Mouse (Mus musculus) liver, adult 2 months (tissue): ENCODE data around the gene Iffo1. TPM values are rescaled to one million over a fixed set of nuclear protein-coding genes. Genes with fewer than 3 reads are reported as not detected.

Experiments
- DNase-seq: peaks from one replicate; pipeline ENCODE4 v3.0.0-alpha.2; 2011; ENCODE audit warnings: low read depth, low spot score; ENCODE audit errors: extremely low read depth
- H3K27ac ChIP-seq: fragments of 200-500 bp; replicated peaks from 2 replicates; pipeline ENCODE4 v1.5.1; 2012; ENCODE audit warnings: low read depth, mild to moderate bottlenecking, control low read depth, inconsistent platforms, low read length; ENCODE audit not compliant: insufficient read depth
- H3K27me3 ChIP-seq: fragments of 200-500 bp; 2 replicates; pipeline ENCODE4 v1.6.1; 2012; ENCODE audit warnings: mild to moderate bottlenecking, moderate library complexity, low read length, inconsistent platforms; ENCODE audit not compliant: control insufficient read depth, insufficient read depth
- H3K36me3 ChIP-seq: fragments of 200-500 bp; 2 replicates; pipeline ENCODE4 v1.6.1; 2012; ENCODE audit warnings: low read length, inconsistent platforms; ENCODE audit not compliant: control insufficient read depth, insufficient read depth
- H3K4me1 ChIP-seq: fragments of 200-500 bp; 2 replicates; pipeline ENCODE4 v1.6.1; 2011; ENCODE audit warnings: low read length; ENCODE audit not compliant: control insufficient read depth, insufficient read depth
- H3K4me3 ChIP-seq: fragments of 200-500 bp; 2 replicates; pipeline ENCODE4 v1.5.1; 2011; ENCODE audit warnings: low read depth, mild to moderate bottlenecking, control low read depth, low read length, moderate library complexity; ENCODE audit not compliant: insufficient read depth
- H3K79me2 ChIP-seq: fragments of 200-500 bp; 2 replicates; pipeline ENCODE4 v1.6.1; 2012; ENCODE audit warnings: inconsistent platforms, mild to moderate bottlenecking, low read length, moderate library complexity; ENCODE audit not compliant: control insufficient read depth, insufficient read depth
- H3K9ac ChIP-seq: fragments of 200-500 bp; 2 replicates; pipeline ENCODE4 v1.6.1; 2012; ENCODE audit warnings: low read depth, mild to moderate bottlenecking, control low read depth, inconsistent platforms, low read length
- CTCF ChIP-seq: fragments of 200-500 bp; IDR thresholded peaks from 2 replicates; pipeline ENCODE4 v1.5.1; 2011; ENCODE audit warnings: low read depth, low read length, control low read depth
- POLR2A ChIP-seq: fragments of 200-500 bp; IDR thresholded peaks from 2 replicates; pipeline ENCODE4 v1.6.1; 2011; ENCODE audit warnings: low read length, control low read depth; ENCODE audit not compliant: insufficient read depth; ENCODE audit errors: extremely low read depth
- WGBS: fragments of 180-500 bp; shearing (Covaris S2); methylation state at CpG from one replicate; pipeline ENCODE4 v1.1.7; 2018; 5-methylcytosine and 5-hydroxymethylcytosine counted together
- polyA plus RNA-seq: library from polyadenylated mRNA; depleted of rRNA; stranded (reverse); fragments of >200 nt; gene quantifications from 2 replicates; pipeline ENCODE4 v1.2.3, GENCODE M21; 2012
- total RNA-seq: library from RNA; depleted of rRNA; stranded (reverse); fragments of >200 nt; gene quantifications from 2 replicates; pipeline ENCODE4 v1.2.3, GENCODE M21; 2014

Gene Iffo1
- total and polyA plus RNA-seq, 2 experiments: 2.5 to 9.9 TPM

DNA sequence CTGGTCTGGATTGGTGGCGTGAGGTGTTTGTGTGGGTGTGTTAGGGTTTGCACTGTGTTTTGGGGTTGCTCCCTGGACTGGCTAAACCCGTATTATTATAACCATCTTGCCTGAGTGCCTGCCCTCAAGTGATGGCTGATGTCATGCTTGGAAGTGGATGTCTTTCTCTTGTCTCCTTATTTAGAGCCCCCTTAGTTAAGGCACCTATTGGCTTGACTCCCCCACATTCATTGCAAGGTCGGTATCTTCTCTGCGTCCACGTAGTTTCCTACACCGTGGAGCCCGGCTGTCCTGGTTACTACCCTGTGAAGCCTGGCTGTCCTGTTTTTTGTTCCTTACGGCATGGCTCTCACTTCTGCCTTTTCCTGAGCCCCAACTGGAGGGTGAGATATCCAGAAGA is 47.1 kb upstream of the Iffo1 start:
- H3K79me2 ChIP-seq: peaks cover 15% of the 10 kb centered on the region; the same call in 1 of the 2 replicates
- H3K27me3 ChIP-seq: no peaks in the 10 kb centered on the region
- TF ChIP-seq POLR2A (no peak), CTCF (no peak)
- no peak for DNase-seq
- peaks cover 14% of the 10 kb centered on the region for H3K4me1 ChIP-seq
- no peak overlapping the region; the same call in 1 of the 2 replicates for H3K4me3 ChIP-seq
- no peak overlapping the region for H3K27ac ChIP-seq
- H3K9ac ChIP-seq: no peak overlapping the region
- WGBS: 58% methylated on average over 8 of the region's 8 CpGs
- H3K36me3 ChIP-seq: peaks cover 19% of the 10 kb centered on the region

DNA sequence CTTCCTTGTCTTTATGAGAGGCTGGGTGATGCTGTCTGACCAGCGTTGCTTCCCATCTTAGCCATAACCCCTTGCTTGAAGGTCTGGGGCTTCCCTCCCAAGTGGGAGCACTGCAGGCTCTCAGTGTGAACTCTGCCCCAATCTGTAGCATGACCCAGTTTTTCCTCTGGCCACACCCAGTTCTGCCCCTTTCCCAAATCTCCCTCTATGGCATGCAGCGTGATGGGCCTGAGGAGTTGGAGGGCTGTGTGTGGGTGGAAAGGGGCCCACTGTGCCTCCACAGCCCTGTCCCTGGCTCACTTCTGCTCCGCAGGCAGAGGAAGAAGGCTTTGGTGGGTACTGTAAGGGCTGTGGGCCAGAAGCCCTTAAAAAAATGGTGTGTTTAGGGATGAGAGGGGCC is 46.5 kb upstream of the Iffo1 start:
- no peak for DNase-seq

DNA sequence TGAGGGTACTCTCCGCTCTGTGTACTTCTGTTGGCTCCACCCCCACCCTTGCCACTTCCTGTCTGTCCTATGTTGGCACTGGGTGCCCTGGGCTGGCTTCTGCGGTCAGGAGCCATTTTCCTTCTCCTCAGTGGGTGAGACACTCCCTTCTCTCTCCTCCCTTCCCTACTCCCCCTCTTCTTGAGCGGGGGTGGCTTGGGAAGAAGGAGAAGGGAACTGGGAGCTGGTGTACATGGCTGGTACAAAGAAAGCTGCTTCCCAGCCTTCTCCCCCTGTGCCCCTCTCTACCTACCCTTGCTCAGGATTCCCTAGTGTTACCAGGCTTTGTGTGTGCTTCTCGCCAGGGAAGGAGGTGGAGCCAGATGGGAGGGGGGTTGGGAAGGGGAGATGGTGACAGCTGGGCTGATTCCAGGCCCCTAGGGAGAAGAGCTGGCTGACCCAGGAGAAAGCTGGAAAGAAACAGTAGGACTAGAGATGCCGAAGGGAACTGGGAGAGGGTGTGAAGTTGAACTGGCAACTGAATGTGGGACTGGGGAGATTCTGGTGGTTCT is 45.5 kb upstream of the Iffo1 start:
- no peak for DNase-seq
- Histone ChIP-seq H3K4me1 (peaks cover 14% of the 10 kb centered on the region), H3K79me2 (peaks cover 15% of the 10 kb centered on the region; the same call in 1 of the 2 replicates), H3K36me3 (peaks cover 26% of the 10 kb centered on the region), H3K27me3 (no peaks in the 10 kb centered on the region), H3K9ac (no peak overlapping the region), H3K27ac (no peak overlapping the region; the same call in 1 of the 2 replicates), H3K4me3 (no peak overlapping the region)
- WGBS: 68% methylated on average over 5 of the region's 5 CpGs
- TF ChIP-seq CTCF: no peak
- no peak for TF ChIP-seq POLR2A

More for the DNA sequence above, 46.5 kb upstream of the Iffo1 start:
- peaks cover 15% of the 10 kb centered on the region; the same call in 1 of the 2 replicates for H3K79me2 ChIP-seq
- TF ChIP-seq POLR2A (no peak), CTCF (no peak)
- 59% methylated on average over 3 of the region's 3 CpGs for WGBS
- H3K27me3 ChIP-seq: no peaks in the 10 kb centered on the region
- H3K4me1 ChIP-seq: peaks cover 14% of the 10 kb centered on the region
- no peak overlapping the region for H3K9ac ChIP-seq
- H3K4me3 ChIP-seq: no peak overlapping the region
- no peak overlapping the region for H3K27ac ChIP-seq
- H3K36me3 ChIP-seq: peaks cover 22% of the 10 kb centered on the region

GRCm38 (mm10) chr6:125101444-125101843 is 43.6 kb upstream of the Iffo1 start:
- Histone ChIP-seq H3K9ac (no peak overlapping the region), H3K27ac (no peak overlapping the region), H3K4me3 (no peak overlapping the region), H3K27me3 (no peaks in the 10 kb centered on the region), H3K4me1 (peaks cover 14% of the 10 kb centered on the region), H3K79me2 (peaks cover 14% of the 10 kb centered on the region; the same call in 1 of the 2 replicates), H3K36me3 (peaks cover 40% of the 10 kb centered on the region)
- DNase-seq: no peak
- TF ChIP-seq POLR2A (no peak), CTCF (no peak)
- WGBS: 93% methylated on average over 9 of the region's 9 CpGs

GRCm38 (mm10) chr6:125104223-125104622 is 40.8 kb upstream of the Iffo1 start:
- Histone ChIP-seq H3K79me2 (peaks cover 4% of the 10 kb centered on the region; the same call in 1 of the 2 replicates), H3K4me3 (no peak overlapping the region), H3K36me3 (peaks cover 67% of the 10 kb centered on the region), H3K27me3 (no peaks in the 10 kb centered on the region), H3K27ac (no peak overlapping the region), H3K4me1 (no peaks in the 10 kb centered on the region; the same call in 1 of the 2 replicates), H3K9ac (no peak overlapping the region)
- WGBS: 82% methylated on average over 4 of the region's 4 CpGs
- no peak for DNase-seq
- TF ChIP-seq CTCF (no peak), POLR2A (no peak)

- no peaks in the 10 kb centered on the region for H3K79me2 ChIP-seq
- H3K27ac ChIP-seq: no peak overlapping the region
- H3K9ac ChIP-seq: no peak overlapping the region
- H3K36me3 ChIP-seq: peaks cover 83% of the 10 kb centered on the region
- no peak overlapping the region for H3K4me3 ChIP-seq
- H3K27me3 ChIP-seq: no peaks in the 10 kb centered on the region
- H3K4me1 ChIP-seq: no peaks in the 10 kb centered on the region
- TF ChIP-seq POLR2A (no peak), CTCF (peak; percentile 28; the same call in 1 of the 2 replicates)
- WGBS: 97% methylated on average over 2 of the region's 2 CpGs
- no peak for DNase-seq
Measured at GRCm38 (mm10) chr6:125107705-125108104, 37.3 kb upstream of the Iffo1 start.
